ENCODE assay signal across 38 mouse cellular contexts in the genomic region with DNA sequence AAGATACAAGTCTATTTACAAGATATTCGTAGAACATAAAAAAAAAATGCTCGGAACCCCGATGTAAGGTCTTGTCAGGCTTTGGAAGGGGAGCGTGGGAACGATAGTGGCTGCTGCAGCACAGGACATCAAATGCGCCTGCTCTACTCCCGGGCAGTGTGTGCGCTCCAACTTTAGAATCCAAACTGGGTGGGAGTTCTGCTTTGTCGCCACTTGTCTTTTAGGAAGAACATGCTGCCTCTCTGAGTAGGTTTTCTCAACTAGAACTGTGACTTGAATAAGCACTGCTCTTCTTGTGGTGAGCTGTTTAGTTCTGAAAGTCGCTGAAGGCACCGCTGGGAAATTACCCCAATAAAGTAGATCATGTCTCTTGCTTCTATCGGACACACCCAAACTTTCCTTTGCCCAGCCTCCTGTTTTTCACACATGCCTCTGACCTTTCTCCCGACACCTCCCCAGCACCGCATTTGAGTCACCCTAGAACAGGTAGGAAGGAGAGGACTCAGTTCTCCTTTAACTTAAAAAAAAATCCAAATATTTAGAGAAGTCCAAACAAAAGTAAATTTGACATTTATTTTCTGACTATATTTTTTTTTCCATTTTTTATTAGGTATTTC. TPM values are rescaled to one million over a fixed set of nuclear protein-coding genes. Genes with fewer than 3 reads are reported as not detected.
DNase-seq lines count a peak whose midpoint lies in the region; ATAC-seq and TF ChIP-seq lines count a peak whose summit lies in the region.
"Had no signal": no experiment of that assay in that cellular context is flagged by ENCODE, and none has a peak within 500 bp of the region (broad histone marks: within the 10 kb centered on the region; RNA-seq: fewer than 3 reads in every experiment).

No protein-coding gene starts in this region.

- no peak overlapping the region; the same call in 1 of the 2 replicates for H3K27ac ChIP-seq in small intestine, adult 2 months (ENCODE audit: insufficient read depth, low read depth, low read length)
- H3K27ac ChIP-seq: heart, adult 2 months; heart, embryonic 10.5 days; heart, embryonic 13.5 days; hindbrain, embryonic 14.5 days; hindbrain, postnatal 0 days had no signal

- peak; percentile 26 for ATAC-seq in CD4-positive, CD25-positive, alpha-beta regulatory T cell, adult 4 months
- ATAC-seq in erythroid progenitor cell, adult 5-6 weeks (replicated peaks; ENCODE audit: low FRiP score, poor library complexity, severe bottlenecking) = no peak
- ATAC-seq: forebrain, embryonic 14.5 days; forebrain, postnatal 0 days; hindbrain, postnatal 0 days; Patski had no signal

- WGBS in small intestine, adult 2 months = 39% methylated on average over 14 of the region's 14 CpGs

- no peak for TF ChIP-seq CTCF in small intestine, adult 2 months (IDR thresholded peaks at IDR 0.05; ENCODE audit: extremely low read depth, insufficient read length, insufficient replicate concordance, low read depth, low read length)

- DNase-seq in heart, adult 11 months = peak; percentile 43
- no peak for DNase-seq in heart, adult 18-20 months
- peak; percentile 47 for DNase-seq in induced T-regulatory cell, adult 2 months (ENCODE audit: low read depth)
- DNase-seq in adrenal gland, postnatal 36 days = no peak
- DNase-seq: adrenal gland, postnatal 10 days; B cell, adult 2 months; cerebellum, adult 11-12 months; cerebellum, adult 8-10 months; cerebellum, postnatal 10 days; cerebellum, postnatal 36 days; embryo, embryonic 11 days; forebrain, postnatal 0 days; gastrocnemius, postnatal 10 days; heart, adult 2 months; heart, postnatal 14 days; heart, postnatal 4 days; kidney, adult 2 months had no signal

- H3K4me1 ChIP-seq in small intestine, adult 2 months (ENCODE audit: control insufficient read depth, insufficient read depth, insufficient read length, low read length) = peaks cover 10% of the 10 kb centered on the region
- H3K4me1 ChIP-seq: heart, embryonic 10.5 days had no signal

- TF ChIP-seq POLR2A in small intestine, adult 2 months (IDR thresholded peaks at IDR 0.05; ENCODE audit: low read depth, low read length) = no peak

- H3K36me3 ChIP-seq in small intestine, adult 2 months (ENCODE audit: control insufficient read depth, insufficient read depth, low read length) = no peaks in the 10 kb centered on the region
- H3K36me3 ChIP-seq: G1E; heart, embryonic 10.5 days; heart, embryonic 13.5 days had no signal

- H3K27me3 ChIP-seq in small intestine, adult 2 months (ENCODE audit: control insufficient read depth, insufficient read depth, low read length) = no peaks in the 10 kb centered on the region
- H3K27me3 ChIP-seq: heart, embryonic 13.5 days had no signal

- H3K4me3 ChIP-seq in small intestine, adult 2 months (ENCODE audit: low read depth, low read length) = peak overlapping the region; percentile 22; the same call in 1 of the 2 replicates
- H3K4me3 ChIP-seq: heart, adult 2 months; heart, embryonic 10.5 days; heart, embryonic 13.5 days had no signal

RNA-seq across cellular contexts. Expression of a gene that starts 9.4 kb away (rescaled TPM):
- total RNA-seq in heart, adult 18-20 months (2021) = not detected
- not detected for polyA plus RNA-seq in CD4-positive, CD25-positive, alpha-beta regulatory T cell, adult 4 months (2017; shearing (Covaris generic))
- 3.1 and 4.5 TPM in 2 replicates for polyA plus RNA-seq in small intestine, adult 2 months (2012; rRNA removed)
- total RNA-seq in erythroid progenitor cell, adult 5-6 weeks (2015; ENCODE audit: low replicate concordance) = not detected in 2 replicates
- total RNA-seq in erythroid progenitor cell, adult 5-6 weeks (2017; ENCODE audit: low replicate concordance) = not detected in 2 replicates
- not detected for total RNA-seq in adrenal gland, postnatal 36 days (2021)
- total RNA-seq: adrenal gland, adult 18-20 months; adrenal gland, postnatal 10 days; adrenal gland, postnatal 4 days; forebrain, postnatal 0 days; G1E; gastrocnemius, adult 18-20 months; gastrocnemius, postnatal 10 days; gastrocnemius, postnatal 4 days; heart, adult 2 months; heart, postnatal 14 days; heart, postnatal 4 days; hindbrain, postnatal 0 days had no signal
- polyA plus RNA-seq: brain, embryonic 14.5 days; cortical plate, adult 2 months; embryonic facial prominence, embryonic 11.5 days; embryonic facial prominence, embryonic 14.5 days; forebrain, embryonic 11.5 days; forebrain, embryonic 14.5 days; forebrain, postnatal 0 days; G1E; heart, adult 2 months; heart, embryonic 10.5 days; heart, embryonic 13.5 days; heart, embryonic 16.5 days; hindbrain, embryonic 11.5 days; hindbrain, embryonic 14.5 days; hindbrain, postnatal 0 days; kidney, adult 2 months; Patski had no signal

Comparison
In these comparisons a context has a peak if more than half of its experiments do, and no peak if none do; other contexts are left out.
1. DNase-seq: peak in heart, adult 11 months (single experiment) and induced T-regulatory cell, adult 2 months (single experiment); none in heart, adult 18-20 months (0 of 2) and adrenal gland, postnatal 36 days (0 of 2).